Mouse (Mus musculus) cerebellum, adult 11 months (tissue): ENCODE measurements around the gene Atox1.

Experiments used
- DNase-seq: peaks from one replicate; pipeline ENCODE4 v3.0.0; 2022

Atox1 gene

GRCm38 (mm10) chr11:55461019-55461645 is at the start of gene Atox1:
Gene Atox1, minus strand, starts transcription at chr11:55461239.
- peak; percentile 94 for DNase-seq

- DNase-seq = no peak
Measured at GRCm38 (mm10) chr11:55505485-55505884, 44.4 kb upstream of the Atox1 start.

GRCm38 (mm10) chr11:55502886-55503285 is 41.8 kb upstream of the Atox1 start:
- no peak for DNase-seq

- no peak for DNase-seq
Measured at GRCm38 (mm10) chr11:55501955-55502531, 41.0 kb upstream of the Atox1 start.

- DNase-seq = no peak
Measured at GRCm38 (mm10) chr11:55497885-55498284, 36.8 kb upstream of the Atox1 start.

GRCm38 (mm10) chr11:55496158-55496557 is 35.1 kb upstream of the Atox1 start:
- DNase-seq = no peak

- no peak for DNase-seq
Measured at GRCm38 (mm10) chr11:55485443-55485842, 24.4 kb upstream of the Atox1 start.

- no peak for DNase-seq
Measured at GRCm38 (mm10) chr11:55473219-55473618, 12.2 kb upstream of the Atox1 start.

- DNase-seq = no peak
Measured at GRCm38 (mm10) chr11:55471467-55471866, 10.4 kb upstream of the Atox1 start.

- DNase-seq = no peak
Measured at GRCm38 (mm10) chr11:55470761-55471160, 9.7 kb upstream of the Atox1 start.

- no peak for DNase-seq
Measured at GRCm38 (mm10) chr11:55469923-55470691, 9.1 kb upstream of the Atox1 start.

- DNase-seq = peak; percentile 99
Measured at GRCm38 (mm10) chr11:55469048-55469843, 8.2 kb upstream of the Atox1 start, which contains the start of gene G3bp1. Gene G3bp1, plus strand, starts transcription at chr11:55469685.

- DNase-seq = no peak
Measured at GRCm38 (mm10) chr11:55468611-55469047, 7.6 kb upstream of the Atox1 start.

GRCm38 (mm10) chr11:55468012-55468411 is 7.0 kb upstream of the Atox1 start:
- DNase-seq = no peak

GRCm38 (mm10) chr11:55465177-55465576 is 4.1 kb upstream of the Atox1 start:
- DNase-seq = no peak

- no peak for DNase-seq
Measured at GRCm38 (mm10) chr11:55464707-55465106, 3.7 kb upstream of the Atox1 start.

- no peak for DNase-seq
Measured at GRCm38 (mm10) chr11:55462149-55462548, 1.1 kb upstream of the Atox1 start.

GRCm38 (mm10) chr11:55460559-55461018 is 450 bp downstream of the Atox1 start:
- no peak for DNase-seq

GRCm38 (mm10) chr11:55459850-55460558 is 1.0 kb downstream of the Atox1 start:
- DNase-seq = no peak

GRCm38 (mm10) chr11:55458501-55458900 is 2.5 kb downstream of the Atox1 start:
- DNase-seq = no peak

GRCm38 (mm10) chr11:55455166-55455565 is 5.9 kb downstream of the Atox1 start:
- DNase-seq = no peak

GRCm38 (mm10) chr11:55453640-55454039 is 7.4 kb downstream of the Atox1 start:
- DNase-seq = no peak
